Mouse (Mus musculus) adrenal gland, adult 18-20 months (tissue): ENCODE results near the gene Kctd2. TPM values are rescaled to one million over a fixed set of nuclear protein-coding genes. Genes with fewer than 3 reads are reported as not detected.
"Not testable (repeated sequence)": the region's sequence is repeated elsewhere in the genome, so short reads cannot be mapped to it uniquely, and the experiment has no call there.

Source experiments
- DNase-seq, 2 experiments: peaks; one replicate each; pipeline ENCODE4 v3.0.0; 2021 to 2022; ENCODE audit warnings: low spot score in 2 of 2
- microRNA-seq, 2 experiments: library from miRNA; unstranded; fragments of <30 nt; microRNA quantifications; one replicate each; pipeline ENCODE4 v1.2.0; 2021; ENCODE audit warnings: borderline number of aligned reads in 2 of 2
- total RNA-seq, 2 experiments: library from RNA; stranded (reverse); gene quantifications; 1 replicate in 1 of 2; 2 replicates in 1 of 2; pipeline ENCODE4 v1.2.3; 2021

Kctd2 gene
- total RNA-seq, 2 experiments from 2014 or later, result 44.1 to 71.4 TPM

- no peak for DNase-seq
Observed at GRCm38 (mm10) chr11:115464851-115465250, 44.9 kb downstream of the Kctd2 start.

- DNase-seq, result no peak
Observed at GRCm38 (mm10) chr11:115467217-115467618, 47.3 kb downstream of the Kctd2 start.

DNA sequence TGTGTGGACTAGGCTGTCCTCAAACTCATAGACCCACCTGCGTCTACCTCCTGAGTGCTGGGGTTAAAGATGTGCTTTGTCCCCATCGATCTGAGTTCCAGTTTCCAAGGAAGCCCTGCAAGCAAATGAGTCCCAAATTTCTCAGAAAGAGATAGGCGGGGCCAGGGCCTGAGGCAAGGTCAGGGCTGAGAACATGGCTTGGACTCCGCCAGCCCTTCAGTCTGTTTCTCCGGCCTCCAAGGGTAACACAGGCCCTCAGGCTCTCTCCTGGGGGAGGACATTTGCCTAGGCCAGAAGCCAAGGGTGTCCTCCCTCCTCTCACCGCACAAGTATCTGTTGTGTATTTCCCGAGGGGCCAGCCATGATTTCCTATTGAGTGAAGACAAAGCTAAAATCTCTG lies 52.3 kb downstream of the Kctd2 start:
- DNase-seq, result no peak

- peak; percentile 94 to 96 for DNase-seq
Observed at GRCm38 (mm10) chr11:115473626-115474275, 53.8 kb downstream of the Kctd2 start.

- DNase-seq, result peak; percentile 93 to 95
Observed at GRCm38 (mm10) chr11:115475025-115475757, 55.3 kb downstream of the Kctd2 start, which contains the start of gene Armc7. Gene Armc7, plus strand, starts transcription at chr11:115475667.

- no peak for DNase-seq
Observed at GRCm38 (mm10) chr11:115475758-115476237, 55.9 kb downstream of the Kctd2 start.

DNA sequence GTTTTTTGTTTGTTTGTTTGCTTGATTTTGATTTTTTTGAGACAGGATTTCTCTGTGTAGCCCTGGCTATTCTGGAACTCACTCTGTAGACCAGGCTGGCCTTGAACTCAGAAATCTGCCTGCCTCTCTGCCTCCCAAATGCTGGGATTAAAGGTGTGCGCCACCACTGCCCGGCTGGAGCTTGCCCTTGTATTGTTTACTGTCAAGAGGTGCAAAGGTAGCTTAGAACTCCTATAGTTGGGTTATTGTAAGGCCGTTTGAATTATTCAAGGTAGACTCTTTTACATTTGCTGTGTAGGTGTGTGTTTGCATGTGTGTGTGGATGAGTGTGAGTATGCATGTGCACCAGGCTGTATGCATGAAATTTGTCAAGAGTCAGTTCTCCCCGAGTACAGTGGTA lies 56.7 kb downstream of the Kctd2 start:
- DNase-seq, result not testable (repeated sequence)

- DNase-seq, result not testable (repeated sequence)
Observed at GRCm38 (mm10) chr11:115477388-115477787, 57.5 kb downstream of the Kctd2 start.

- DNase-seq, result no peak
Observed at GRCm38 (mm10) chr11:115478296-115478938, 58.5 kb downstream of the Kctd2 start.

Small RNA genes within 50 kb of the gene (microRNA-seq; reads per million reads assigned to microRNA genes)
- gene Mir3968, result 0 reads per million in 2 experiments

Other genes with a start within 250 kb of the Kctd2 start
- gene Tmem104, start 232.6 kb upstream of the Kctd2 start, total RNA-seq, result 10 to 100 TPM; 20.3 to 20.7 TPM
- 10 to 100 TPM; 26.2 to 27.6 TPM for gene Nat9, start 232.3 kb upstream of the Kctd2 start, total RNA-seq
- 10 to 100 TPM in 1 of 2 experiments, 1 to 10 TPM in 1; 2.2 to 10.6 TPM for gene Grin2c, start 152.9 kb upstream of the Kctd2 start, total RNA-seq
- gene Fdxr, start 143.1 kb upstream of the Kctd2 start, total RNA-seq, result 1,000 to 10,000 TPM; 1,063 to 1,343 TPM
- gene Fads6, start 122.5 kb upstream of the Kctd2 start, total RNA-seq, result 10 to 100 TPM; 43.9 to 59.6 TPM
- not detected for gene Otop2, start 113.0 kb upstream of the Kctd2 start, total RNA-seq
- under 1 TPM; 0.36 to 0.74 TPM for gene Ush1g, start 98.1 kb upstream of the Kctd2 start, total RNA-seq
- gene Otop3, start 85.4 kb upstream of the Kctd2 start, total RNA-seq, result not detected
- gene Hid1, start 52.4 kb upstream of the Kctd2 start, total RNA-seq, result 10 to 100 TPM; 31.4 to 65.8 TPM
- gene Cdr2l, start 38.2 kb upstream of the Kctd2 start, total RNA-seq, result 100 to 1,000 TPM; 159 to 181 TPM
- 100 to 1,000 TPM; 133 to 137 TPM for gene Mrpl58, start 16.4 kb upstream of the Kctd2 start, total RNA-seq
- gene Atp5h, start 166 bp upstream of the Kctd2 start, total RNA-seq, result 100 to 1,000 TPM; 595 to 747 TPM
- under 1 TPM; 0.20 to 0.61 TPM for gene Trim80, start 20.4 kb downstream of the Kctd2 start, total RNA-seq
- gene Slc16a5, start 42.3 kb downstream of the Kctd2 start, total RNA-seq, result not detected
- 10 to 100 TPM in 1 of 2 experiments, 1 to 10 TPM in 1; 7.9 to 11.1 TPM for gene Armc7, start 55.5 kb downstream of the Kctd2 start, total RNA-seq
- 100 to 1,000 TPM in 1 of 2 experiments, 10 to 100 TPM in 1; 68.7 to 154 TPM for gene Nt5c, start 71.7 kb downstream of the Kctd2 start, total RNA-seq
- gene Jpt1, start 94.3 kb downstream of the Kctd2 start, total RNA-seq, result 10 to 100 TPM; 81.3 to 86.5 TPM
- 100 to 1,000 TPM; 219 to 240 TPM for gene Sumo2, start 116.1 kb downstream of the Kctd2 start, total RNA-seq
- gene Nup85, start 144.3 kb downstream of the Kctd2 start, total RNA-seq, result 10 to 100 TPM; 33.2 to 43.0 TPM
- gene Mrps7, start 183.8 kb downstream of the Kctd2 start, total RNA-seq, result 100 to 1,000 TPM; 105 to 107 TPM
- 10 to 100 TPM; 25.6 to 27.0 TPM for gene Gga3, start 183.9 kb downstream of the Kctd2 start, total RNA-seq
- gene Mif4gd, start 192.8 kb downstream of the Kctd2 start, total RNA-seq, result 100 to 1,000 TPM in 1 of 2 experiments, 10 to 100 TPM in 1; 85.4 to 145 TPM
- 100 to 1,000 TPM; 108 to 204 TPM for gene Slc25a19, start 208.2 kb downstream of the Kctd2 start, total RNA-seq